In genomic region chr17:6062793-6063192, GRCm38 (mm10) we compare ENCODE assay signal across 21 mouse cellular contexts. TPM values are rescaled to one million over a fixed set of nuclear protein-coding genes. Genes with fewer than 3 reads are reported as not detected.
DNase-seq lines count a peak whose midpoint lies in the region; ATAC-seq lines count a peak whose summit lies in the region.
"Had no signal": no experiment of that assay in that cellular context is flagged by ENCODE, and none has a peak within 500 bp of the region (broad histone marks: within the 10 kb centered on the region; RNA-seq: fewer than 3 reads in every experiment).

No protein-coding gene starts in this region.

- 47% methylated on average over 8 of the region's 8 CpGs for WGBS in heart, embryonic 15.5 days
- WGBS in heart, embryonic 10.5 days = 68% methylated on average over 8 of the region's 8 CpGs
- WGBS in forebrain, embryonic 15.5 days = 93% methylated on average over 8 of the region's 8 CpGs

- H3K9me3 ChIP-seq in heart, embryonic 15.5 days (replicated peaks) = no peaks in the 10 kb centered on the region
- H3K9me3 ChIP-seq in heart, embryonic 10.5 days = no peaks in the 10 kb centered on the region
- no peaks in the 10 kb centered on the region for H3K9me3 ChIP-seq in forebrain, embryonic 15.5 days
- H3K9me3 ChIP-seq: embryonic facial prominence, embryonic 10.5 days; forebrain, embryonic 13.5 days; hindbrain, embryonic 10.5 days; intestine, embryonic 15.5 days had no signal

- peaks cover 24% of the 10 kb centered on the region for H3K36me3 ChIP-seq in heart, embryonic 15.5 days
- H3K36me3 ChIP-seq in heart, embryonic 10.5 days = peaks cover 21% of the 10 kb centered on the region
- peaks cover 46% of the 10 kb centered on the region for H3K36me3 ChIP-seq in forebrain, embryonic 15.5 days

- no peak overlapping the region for H3K27ac ChIP-seq in heart, embryonic 15.5 days
- no peak overlapping the region for H3K27ac ChIP-seq in heart, embryonic 10.5 days
- no peak overlapping the region for H3K27ac ChIP-seq in forebrain, embryonic 15.5 days (replicated peaks)
- H3K27ac ChIP-seq: embryonic facial prominence, embryonic 10.5 days; forebrain, embryonic 13.5 days; hindbrain, embryonic 10.5 days; hindbrain, embryonic 14.5 days; intestine, embryonic 15.5 days had no signal

- no peak overlapping the region for H3K4me3 ChIP-seq in heart, embryonic 15.5 days
- no peak overlapping the region for H3K4me3 ChIP-seq in heart, embryonic 10.5 days
- H3K4me3 ChIP-seq in forebrain, embryonic 15.5 days = no peak overlapping the region
- H3K4me3 ChIP-seq: embryonic facial prominence, embryonic 10.5 days; forebrain, embryonic 13.5 days; hindbrain, embryonic 10.5 days; intestine, embryonic 15.5 days had no signal

- H3K4me1 ChIP-seq in heart, embryonic 15.5 days (replicated peaks) = no peaks in the 10 kb centered on the region; the same call in 1 of the 2 replicates
- peaks cover 5% of the 10 kb centered on the region; the same call in 1 of the 2 replicates for H3K4me1 ChIP-seq in heart, embryonic 10.5 days
- H3K4me1 ChIP-seq in forebrain, embryonic 15.5 days = no peaks in the 10 kb centered on the region
- H3K4me1 ChIP-seq: embryonic facial prominence, embryonic 10.5 days; forebrain, embryonic 13.5 days; hindbrain, embryonic 10.5 days; intestine, embryonic 15.5 days had no signal

- H3K27me3 ChIP-seq in heart, embryonic 15.5 days = no peaks in the 10 kb centered on the region
- H3K27me3 ChIP-seq in heart, embryonic 10.5 days (ENCODE audit: insufficient read depth, poor library complexity, severe bottlenecking) = no peaks in the 10 kb centered on the region
- no peaks in the 10 kb centered on the region for H3K27me3 ChIP-seq in forebrain, embryonic 15.5 days
- H3K27me3 ChIP-seq: CH12.LX; forebrain, embryonic 13.5 days; intestine, embryonic 15.5 days; Patski had no signal

- DNase-seq in gastrocnemius, postnatal 25 days = peak; percentile 26
- DNase-seq in gastrocnemius, postnatal 4 days (ENCODE audit: low spot score in 2 of 2) = no peak
- DNase-seq in heart, embryonic 10.5 days (ENCODE audit: low spot score) = no peak
- DNase-seq in heart, postnatal 10 days = peak; percentile 38 to 45
- DNase-seq in skeletal muscle tissue, adult 2 months (ENCODE audit: low read depth, low spot score) = peak; percentile 74
- DNase-seq: adrenal gland, adult 2 months; adrenal gland, postnatal 25 days; cerebellum, adult 2 months; cerebellum, postnatal 10 days; gastrocnemius, postnatal 36 days; kidney, adult 18-20 months had no signal

- peak; percentile 73 for ATAC-seq in heart, embryonic 15.5 days (replicated peaks; ENCODE audit: insufficient number of reproducible peaks, insufficient read depth, low FRiP score, low read depth)
- ATAC-seq in forebrain, embryonic 15.5 days (replicated peaks) = no peak
- ATAC-seq: activated CD4-positive, CD25-positive, alpha-beta regulatory T cell, adult 4 months; forebrain, embryonic 13.5 days; intestine, embryonic 15.5 days; Patski had no signal

- intact Hi-C loops in heart, postnatal 10 days (cut with DNase I) = no loop called here

- H3K9ac ChIP-seq in heart, embryonic 15.5 days = no peak overlapping the region
- H3K9ac ChIP-seq in forebrain, embryonic 15.5 days (replicated peaks) = no peak overlapping the region
- H3K9ac ChIP-seq: forebrain, embryonic 13.5 days; hindbrain, embryonic 14.5 days; intestine, embryonic 15.5 days had no signal

- no peak overlapping the region for H3K4me2 ChIP-seq in heart, embryonic 15.5 days
- no peak overlapping the region for H3K4me2 ChIP-seq in forebrain, embryonic 15.5 days (replicated peaks)
- H3K4me2 ChIP-seq: forebrain, embryonic 13.5 days; hindbrain, embryonic 14.5 days; intestine, embryonic 15.5 days had no signal

RNA-seq across cellular contexts. Expression of gene Serac1, which starts 16.7 kb away (rescaled TPM):
- total RNA-seq in gastrocnemius, postnatal 25 days (2021) = 1 to 10 TPM; 5.2 to 5.4 TPM
- total RNA-seq in gastrocnemius, postnatal 4 days (2021) = 10 to 100 TPM in 1 of 2 experiments, 1 to 10 TPM in 1; 9.4 to 10.8 TPM
- 5.0 TPM in 2 replicates for polyA plus RNA-seq in heart, embryonic 15.5 days (2015; fragmentation: Nextera tagmentation; extraction: Ambion mirVana)
- polyA plus RNA-seq in heart, embryonic 10.5 days (2016; fragmentation: Nextera tagmentation; extraction: Ambion mirVana) = 4.9 and 5.5 TPM in 2 replicates
- total RNA-seq in heart, postnatal 10 days (2021) = 1 to 10 TPM; 5.7 to 9.3 TPM
- polyA plus RNA-seq in forebrain, embryonic 15.5 days (2015; fragmentation: Nextera tagmentation; extraction: Ambion mirVana) = 12.1 and 15.5 TPM in 2 replicates

RNA-seq across cellular contexts. Expression of gene Gtf2h5, which starts 16.8 kb away (rescaled TPM):
- total RNA-seq in gastrocnemius, postnatal 25 days (2021) = 10 to 100 TPM; 45.1 to 49.0 TPM
- total RNA-seq in gastrocnemius, postnatal 4 days (2021) = 10 to 100 TPM; 86.7 to 88.4 TPM
- polyA plus RNA-seq in heart, embryonic 15.5 days (2015; fragmentation: Nextera tagmentation; extraction: Ambion mirVana) = 131 and 143 TPM in 2 replicates
- 150 TPM in 2 replicates for polyA plus RNA-seq in heart, embryonic 10.5 days (2016; fragmentation: Nextera tagmentation; extraction: Ambion mirVana)
- total RNA-seq in heart, postnatal 10 days (2021) = 10 to 100 TPM; 84.6 to 92.8 TPM
- 209 and 214 TPM in 2 replicates for polyA plus RNA-seq in forebrain, embryonic 15.5 days (2015; fragmentation: Nextera tagmentation; extraction: Ambion mirVana)

RNA-seq across cellular contexts. Expression of gene Tulp4, which starts 43.4 kb away (rescaled TPM):
- 100 to 1,000 TPM in 1 of 2 experiments, 10 to 100 TPM in 1; 95.2 to 117 TPM for total RNA-seq in gastrocnemius, postnatal 25 days (2021)
- 100 to 1,000 TPM; 150 to 174 TPM for total RNA-seq in gastrocnemius, postnatal 4 days (2021)
- polyA plus RNA-seq in heart, embryonic 15.5 days (2015; fragmentation: Nextera tagmentation; extraction: Ambion mirVana) = 33.3 and 62.9 TPM in 2 replicates
- polyA plus RNA-seq in heart, embryonic 10.5 days (2016; fragmentation: Nextera tagmentation; extraction: Ambion mirVana) = 81.8 and 97.4 TPM in 2 replicates
- 100 to 1,000 TPM; 135 to 136 TPM for total RNA-seq in heart, postnatal 10 days (2021)
- polyA plus RNA-seq in forebrain, embryonic 15.5 days (2015; fragmentation: Nextera tagmentation; extraction: Ambion mirVana) = 140 and 152 TPM in 2 replicates

Comparison
In these comparisons a context has a peak if more than half of its experiments do, and no peak if none do; other contexts are left out.
1. DNase-seq: peak in gastrocnemius, postnatal 25 days (single experiment), heart, postnatal 10 days (2 of 2) and skeletal muscle tissue, adult 2 months (single experiment); none in gastrocnemius, postnatal 4 days (0 of 2) and heart, embryonic 10.5 days (single experiment).